Mouse (Mus musculus) heart, postnatal 0 days (tissue): Measurements from ENCODE around the gene Etv5. TPM values are rescaled to one million over a fixed set of nuclear protein-coding genes. Genes with fewer than 3 reads are reported as not detected.
A peak's percentile ranks its signal among the peaks of the same experiment; 100 is the strongest.

Experiments
- ATAC-seq: fragments of 200-750 bp; cut with Nextera tagmentation; 2 replicates; pipeline ENCODE4 v1.8.0; 2017; ENCODE audit warnings: low read depth, moderate number of reproducible peaks, moderate library complexity; ENCODE audit not compliant: insufficient read depth
- DNase-seq: peaks from one replicate; pipeline ENCODE4 v3.0.0-alpha.2; 2016; ENCODE audit warnings: low spot score
- H3K27ac ChIP-seq: fragments of 300-500 bp; sonication (generic); 2 replicates; pipeline ENCODE4 v1.5.1; 2014; ENCODE audit warnings: low read depth, mild to moderate bottlenecking
- H3K27me3 ChIP-seq: fragments of 300-500 bp; sonication (generic); 2 replicates; pipeline ENCODE4 v1.6.1; 2014; ENCODE audit warnings: low read length, mixed read lengths; ENCODE audit not compliant: control insufficient read depth, insufficient read depth
- H3K36me3 ChIP-seq: fragments of 300-500 bp; sonication (generic); replicated peaks from 2 replicates; pipeline ENCODE4 v1.6.1; 2014; ENCODE audit warnings: low read length, mixed read lengths; ENCODE audit not compliant: control insufficient read depth, insufficient read depth
- H3K4me1 ChIP-seq: fragments of 300-500 bp; sonication (generic); 2 replicates; pipeline ENCODE4 v1.6.1; 2014; ENCODE audit warnings: antibody characterized with exemption; ENCODE audit not compliant: control insufficient read depth, insufficient read depth
- H3K4me2 ChIP-seq: fragments of 300-500 bp; sonication (generic); 2 replicates; pipeline ENCODE4 v1.6.1; 2014; ENCODE audit warnings: low read depth, mild to moderate bottlenecking, low read length, moderate library complexity
- H3K4me3 ChIP-seq: fragments of 300-500 bp; sonication (generic); 2 replicates; pipeline ENCODE4 v1.5.1; 2014; ENCODE audit warnings: low read depth, low read length
- H3K9ac ChIP-seq: fragments of 300-500 bp; sonication (generic); replicated peaks from 2 replicates; pipeline ENCODE4 v1.6.1; 2014; ENCODE audit warnings: low read depth, low read length, mixed read lengths
- H3K9me3 ChIP-seq: fragments of 300-500 bp; sonication (generic); replicated peaks from 2 replicates; pipeline ENCODE4 v1.6.1; 2016; ENCODE audit warnings: low read length; ENCODE audit not compliant: control insufficient read depth
- CTCF ChIP-seq: IDR thresholded peaks from 2 replicates; pipeline ENCODE4 v1.5.1; 2016; ENCODE audit warnings: antibody characterized with exemption, control low read depth, low read depth
- EP300 ChIP-seq: IDR thresholded peaks from 2 replicates; pipeline ENCODE4 v1.6.1; 2016; ENCODE audit warnings: antibody characterized with exemption, low read depth
- WGBS: fragments of 180-500 bp; shearing (Covaris S2); extraction: QIAGEN DNeasy Blood & Tissue Kit; methylation state at CpG from one replicate; pipeline ENCODE4 v1.1.7; 2014; 5-methylcytosine and 5-hydroxymethylcytosine counted together
- polyA plus RNA-seq: library from polyadenylated mRNA; unstranded; fragments of >200 nt; fragmentation: Nextera tagmentation; extraction: Ambion mirVana; gene quantifications from 2 replicates; pipeline ENCODE4 v1.2.1, GENCODE M21; 2015
- total RNA-seq: library from RNA; depleted of rRNA; stranded (reverse); fragments of >200 nt; gene quantifications from 2 replicates; pipeline ENCODE4 v1.2.3, GENCODE M21; 2014; ENCODE audit warnings: low replicate concordance

The Etv5 gene
- total and polyA plus RNA-seq, 2 experiments from 2014 or later = 7.7 to 14.8 TPM

DNA sequence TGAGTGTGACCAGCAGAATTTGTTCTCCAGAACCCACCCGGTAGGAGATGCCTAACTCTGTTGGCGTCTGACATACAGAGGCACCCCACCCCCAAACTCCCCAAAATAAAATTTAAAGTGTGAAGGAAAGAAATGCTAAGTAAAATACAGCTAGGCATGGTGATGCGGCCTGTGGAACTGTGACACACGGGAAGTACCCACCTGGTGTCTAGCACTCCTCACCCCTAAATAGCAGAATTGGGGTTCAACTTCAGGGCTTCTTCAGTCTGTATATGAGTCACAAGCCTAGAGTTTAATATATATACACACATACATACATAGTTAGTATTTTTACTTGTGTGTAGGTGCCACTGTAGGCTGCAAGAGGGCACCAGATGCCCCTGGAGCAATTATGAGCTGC, 32.8 kb downstream of the Etv5 start:
- no peaks in the 10 kb centered on the region for H3K27me3 ChIP-seq
- H3K9me3 ChIP-seq = no peaks in the 10 kb centered on the region
- H3K4me1 ChIP-seq = no peaks in the 10 kb centered on the region
- WGBS = 93% methylated on average over 4 of the region's 4 CpGs
- DNase-seq (no peak), ATAC-seq (no peak)
- H3K9ac ChIP-seq = no peak overlapping the region
- no peaks in the 10 kb centered on the region; the same call in 1 of the 2 replicates for H3K36me3 ChIP-seq
- no peak overlapping the region for H3K4me2 ChIP-seq
- H3K4me3 ChIP-seq = no peak overlapping the region
- no peak overlapping the region for H3K27ac ChIP-seq
- no peak for TF ChIP-seq CTCF
- no peak for TF ChIP-seq EP300

DNA sequence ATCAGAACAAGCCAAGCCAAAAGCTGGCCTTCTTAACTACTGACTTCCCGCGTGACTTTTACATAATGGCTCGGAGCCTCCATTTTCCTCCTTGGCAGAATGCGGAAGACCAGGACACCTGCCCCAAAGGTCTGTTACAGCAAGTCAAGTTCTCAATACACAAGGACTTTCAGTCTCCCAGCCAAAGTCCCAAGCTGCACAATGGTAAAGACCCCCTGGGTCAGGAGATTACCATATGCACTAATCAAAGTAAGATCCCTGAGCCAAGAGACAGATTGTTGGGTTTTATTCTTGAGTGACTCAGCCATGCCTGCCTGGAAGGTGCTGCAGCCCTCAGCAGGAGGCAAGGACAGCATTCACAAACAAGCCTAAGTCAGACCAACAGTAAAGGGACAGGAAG, 33.5 kb downstream of the Etv5 start:
- Histone ChIP-seq H3K4me3 (no peak overlapping the region), H3K27ac (peak overlapping the region; percentile 36; the same call in 1 of the 2 replicates), H3K9me3 (no peaks in the 10 kb centered on the region), H3K27me3 (no peaks in the 10 kb centered on the region), H3K9ac (no peak overlapping the region), H3K4me1 (no peaks in the 10 kb centered on the region), H3K4me2 (no peak overlapping the region), H3K36me3 (peaks cover 5% of the 10 kb centered on the region; the same call in 1 of the 2 replicates)
- no peak for TF ChIP-seq CTCF
- TF ChIP-seq EP300 = no peak
- no peak for DNase-seq
- no peak for ATAC-seq
- WGBS = 85% methylated on average over 4 of the region's 4 CpGs

DNA sequence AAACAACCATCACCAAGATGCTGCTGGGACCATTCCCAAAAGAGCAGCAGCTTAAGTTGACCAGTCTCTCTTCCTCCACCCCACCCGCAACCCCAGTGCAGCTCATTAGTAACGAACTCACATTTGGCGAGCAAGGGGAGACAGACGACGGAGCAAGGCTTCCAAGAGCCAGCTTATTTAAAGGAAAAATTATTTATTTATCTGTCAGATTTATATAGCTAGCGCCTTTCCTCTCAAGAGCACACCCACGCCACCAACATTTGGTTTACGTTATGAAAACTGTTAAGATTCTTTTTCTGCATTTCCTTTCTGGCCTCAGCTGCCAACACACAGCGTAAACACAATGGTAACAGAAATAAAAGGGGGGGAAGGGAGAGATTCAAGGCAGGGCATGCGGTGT, 34.0 kb downstream of the Etv5 start:
- H3K9ac ChIP-seq = no peak overlapping the region
- no peak overlapping the region for H3K4me3 ChIP-seq
- DNase-seq (no peak), ATAC-seq (no peak)
- no peak overlapping the region for H3K4me2 ChIP-seq
- no peaks in the 10 kb centered on the region for H3K4me1 ChIP-seq
- H3K27ac ChIP-seq = peak overlapping the region; percentile 36; the same call in 1 of the 2 replicates
- TF ChIP-seq CTCF (no peak), EP300 (no peak)
- H3K36me3 ChIP-seq = peaks cover 9% of the 10 kb centered on the region; the same call in 1 of the 2 replicates
- no peaks in the 10 kb centered on the region for H3K9me3 ChIP-seq
- WGBS = 71% methylated on average over 10 of the region's 10 CpGs
- no peaks in the 10 kb centered on the region for H3K27me3 ChIP-seq

DNA sequence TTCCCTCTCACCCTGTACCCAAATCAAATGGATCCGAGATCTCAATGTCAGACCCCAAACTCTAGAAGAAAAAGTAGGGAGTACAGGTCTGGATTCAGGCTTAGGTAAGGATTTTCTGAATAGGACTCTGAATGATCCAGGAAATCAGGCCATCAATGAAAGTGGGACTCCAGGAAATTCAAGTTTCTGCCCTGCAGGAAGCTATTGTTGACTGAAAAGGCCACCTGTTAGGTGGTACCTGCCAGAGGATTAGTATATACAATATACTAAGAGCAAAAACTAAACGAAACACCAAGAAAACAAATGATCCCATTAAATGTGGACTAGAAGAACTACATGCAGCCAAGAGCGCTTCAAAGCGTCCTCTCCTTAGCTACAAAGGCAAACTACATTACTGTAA, 35.8 kb downstream of the Etv5 start:
- Histone ChIP-seq H3K4me1 (no peaks in the 10 kb centered on the region), H3K9ac (no peak overlapping the region), H3K4me2 (no peak overlapping the region), H3K27ac (no peak overlapping the region), H3K4me3 (no peak overlapping the region), H3K9me3 (no peaks in the 10 kb centered on the region), H3K36me3 (0 out of 2 replicates have a peak, but pooled peaks cover 18% of the 10 kb centered on the region), H3K27me3 (no peaks in the 10 kb centered on the region)
- TF ChIP-seq EP300 = no peak
- DNase-seq = no peak
- WGBS = 91% methylated on average over 4 of the region's 4 CpGs
- ATAC-seq = no peak

DNA sequence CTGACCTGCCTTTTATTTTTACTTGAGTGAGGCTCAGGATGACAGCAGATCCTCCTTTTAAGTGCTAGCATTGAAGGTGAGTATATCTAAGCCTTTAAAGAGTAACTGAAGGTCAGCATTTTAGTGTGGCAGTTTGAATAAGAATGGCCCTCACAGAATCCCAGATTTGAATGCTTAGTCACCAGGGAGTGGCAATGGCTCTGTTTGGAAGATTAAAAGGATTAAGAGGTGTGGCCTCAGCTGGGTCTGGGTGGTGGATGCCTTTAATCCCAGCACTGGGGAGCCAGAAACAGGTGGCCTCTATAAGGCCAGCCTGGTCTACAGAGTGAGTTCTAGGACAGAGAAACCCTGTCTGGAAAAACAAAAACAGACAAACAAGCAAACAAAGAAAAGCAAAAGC, 36.9 kb downstream of the Etv5 start:
- no peak overlapping the region for H3K9ac ChIP-seq
- no peak overlapping the region for H3K27ac ChIP-seq
- ATAC-seq = no peak
- DNase-seq = no peak
- H3K36me3 ChIP-seq = 0 out of 2 replicates have a peak, but pooled peaks cover 18% of the 10 kb centered on the region
- no peak for TF ChIP-seq EP300
- H3K27me3 ChIP-seq = no peaks in the 10 kb centered on the region
- H3K9me3 ChIP-seq = no peaks in the 10 kb centered on the region
- no peak overlapping the region for H3K4me2 ChIP-seq
- H3K4me1 ChIP-seq = no peaks in the 10 kb centered on the region
- no peak overlapping the region for H3K4me3 ChIP-seq

DNA sequence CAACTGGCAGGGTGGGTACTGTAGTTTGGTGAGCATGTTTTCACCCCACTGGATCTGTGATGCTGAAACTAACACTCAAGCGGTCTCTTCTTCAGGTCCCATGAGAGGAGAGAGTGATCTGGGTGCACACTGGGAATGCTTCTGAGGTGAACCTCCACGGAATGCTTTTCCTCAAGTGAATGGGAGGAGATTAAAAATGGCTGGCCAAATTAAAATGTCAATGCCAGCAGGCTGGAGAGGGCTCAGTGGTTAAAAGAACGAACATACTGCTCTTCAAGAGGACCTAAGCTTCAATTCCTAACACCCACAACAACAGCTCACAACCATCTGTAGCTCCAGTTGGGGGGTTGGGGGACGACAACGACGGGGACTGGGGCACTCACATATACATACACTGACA, 39.3 kb downstream of the Etv5 start:
- DNase-seq = no peak
- Histone ChIP-seq H3K36me3 (peaks cover 23% of the 10 kb centered on the region; the same call in 1 of the 2 replicates), H3K4me2 (no peak overlapping the region), H3K27me3 (no peaks in the 10 kb centered on the region), H3K4me1 (no peaks in the 10 kb centered on the region), H3K27ac (no peak overlapping the region), H3K4me3 (no peak overlapping the region), H3K9ac (no peak overlapping the region), H3K9me3 (no peaks in the 10 kb centered on the region)
- 81% methylated on average over 6 of the region's 6 CpGs for WGBS
- no peak for ATAC-seq
- TF ChIP-seq EP300 = no peak
